Comparison of ENCODE assay signal across 31 mouse cellular contexts in genomic region chr8:96403669-96404068, GRCm38 (mm10).
"Had no signal": no experiment of that assay in that cellular context is flagged by ENCODE, and none has a peak within 500 bp of the region (broad histone marks: within the 10 kb centered on the region; RNA-seq: fewer than 3 reads in every experiment).

No protein-coding gene starts in this region.

- H3K4me2 ChIP-seq: limb, embryonic 12.5 days; limb, embryonic 13.5 days; limb, embryonic 15.5 days; liver, embryonic 11.5 days; liver, embryonic 12.5 days; liver, embryonic 13.5 days; liver, embryonic 15.5 days; lung, embryonic 14.5 days; lung, embryonic 15.5 days; midbrain, embryonic 11.5 days; midbrain, embryonic 12.5 days; midbrain, embryonic 13.5 days; midbrain, embryonic 15.5 days; neural tube, embryonic 12.5 days had no signal

- H3K9ac ChIP-seq: limb, embryonic 12.5 days; limb, embryonic 13.5 days; limb, embryonic 15.5 days; liver, embryonic 12.5 days; liver, embryonic 13.5 days; liver, embryonic 14.5 days; liver, embryonic 15.5 days; lung, embryonic 14.5 days; lung, embryonic 15.5 days; midbrain, embryonic 12.5 days; midbrain, embryonic 13.5 days; midbrain, embryonic 15.5 days; neural tube, embryonic 12.5 days had no signal

- H3K36me3 ChIP-seq: limb, embryonic 10.5 days; limb, embryonic 12.5 days; limb, embryonic 13.5 days; limb, embryonic 15.5 days; liver, embryonic 12.5 days; liver, embryonic 13.5 days; liver, embryonic 15.5 days; lung, embryonic 15.5 days; midbrain, embryonic 10.5 days; midbrain, embryonic 12.5 days; midbrain, embryonic 13.5 days; midbrain, embryonic 15.5 days; neural tube, embryonic 12.5 days had no signal

- H3K4me3 ChIP-seq: limb, embryonic 10.5 days; limb, embryonic 12.5 days; limb, embryonic 13.5 days; limb, embryonic 15.5 days; liver, embryonic 12.5 days; liver, embryonic 13.5 days; liver, embryonic 15.5 days; lung, embryonic 15.5 days; megakaryocyte, embryonic 14.5 days; midbrain, embryonic 10.5 days; midbrain, embryonic 12.5 days; midbrain, embryonic 13.5 days; midbrain, embryonic 15.5 days; myocyte; neural tube, embryonic 12.5 days had no signal

- ATAC-seq: liver, embryonic 12.5 days; lung, postnatal 0 days; midbrain, embryonic 13.5 days; midbrain, embryonic 15.5 days; midbrain, embryonic 16.5 days had no signal

- H3K9me3 ChIP-seq: limb, embryonic 10.5 days; limb, embryonic 12.5 days; limb, embryonic 13.5 days; limb, embryonic 15.5 days; liver, embryonic 12.5 days; liver, embryonic 13.5 days; liver, embryonic 15.5 days; lung, embryonic 15.5 days; midbrain, embryonic 10.5 days; midbrain, embryonic 12.5 days; midbrain, embryonic 13.5 days; midbrain, embryonic 15.5 days; neural tube, embryonic 12.5 days had no signal

- DNase-seq: left cerebral cortex, postnatal 4 days; liver; liver, embryonic 13.5 days; lung, adult 18-20 months; lung, adult 2 months; lung, embryonic 14.5 days; lung, postnatal 10 days; lung, postnatal 14 days; lung, postnatal 36 days; lung, postnatal 4 days; midbrain, embryonic 14.5 days had no signal

- H3K27me3 ChIP-seq: limb, embryonic 12.5 days; limb, embryonic 13.5 days; limb, embryonic 15.5 days; liver, embryonic 12.5 days; liver, embryonic 13.5 days; liver, embryonic 15.5 days; lung, embryonic 15.5 days; megakaryocyte, embryonic 14.5 days; midbrain, embryonic 12.5 days; midbrain, embryonic 13.5 days; midbrain, embryonic 15.5 days; neural tube, embryonic 12.5 days had no signal

- H3K27ac ChIP-seq: limb, embryonic 10.5 days; limb, embryonic 12.5 days; limb, embryonic 13.5 days; limb, embryonic 15.5 days; liver, embryonic 12.5 days; liver, embryonic 13.5 days; liver, embryonic 14.5 days; liver, embryonic 15.5 days; lung, embryonic 15.5 days; macrophage; midbrain, embryonic 10.5 days; midbrain, embryonic 12.5 days; midbrain, embryonic 13.5 days; midbrain, embryonic 15.5 days; neural tube, embryonic 12.5 days had no signal

- H3K4me1 ChIP-seq: limb, embryonic 10.5 days; limb, embryonic 12.5 days; limb, embryonic 13.5 days; limb, embryonic 15.5 days; liver, embryonic 12.5 days; liver, embryonic 13.5 days; liver, embryonic 15.5 days; lung, embryonic 15.5 days; megakaryocyte, embryonic 14.5 days; midbrain, embryonic 10.5 days; midbrain, embryonic 12.5 days; midbrain, embryonic 13.5 days; midbrain, embryonic 15.5 days; neural tube, embryonic 12.5 days had no signal
